Mouse (Mus musculus) forebrain, embryonic 10.5 days (tissue): Measurements from ENCODE around the gene Uqcc2. TPM values are rescaled to one million over a fixed set of nuclear protein-coding genes. Genes with fewer than 3 reads are reported as not detected.

Experiments
- DNase-seq: peaks from one replicate; pipeline ENCODE4 v3.0.0-alpha.2; 2017; ENCODE audit warnings: low spot score; ENCODE audit errors: extremely low spot score
- H3K27ac ChIP-seq: fragments of 300-500 bp; sonication (generic); 2 replicates; pipeline ENCODE4 v1.5.1; 2016; ENCODE audit warnings: mild to moderate bottlenecking
- H3K27me3 ChIP-seq: fragments of 300-500 bp; sonication (generic); 2 replicates; pipeline ENCODE4 v1.6.1; 2016; ENCODE audit warnings: mild to moderate bottlenecking; ENCODE audit not compliant: poor library complexity, severe bottlenecking
- H3K36me3 ChIP-seq: fragments of 300-500 bp; sonication (generic); replicated peaks from 2 replicates; pipeline ENCODE4 v1.6.1; 2016; ENCODE audit warnings: mild to moderate bottlenecking, moderate library complexity
- H3K4me1 ChIP-seq: fragments of 300-500 bp; sonication (generic); 2 replicates; pipeline ENCODE4 v1.6.1; 2016
- H3K4me3 ChIP-seq: fragments of 300-500 bp; sonication (generic); 2 replicates; pipeline ENCODE4 v1.5.1; 2016; ENCODE audit warnings: mild to moderate bottlenecking, moderate library complexity
- H3K9me3 ChIP-seq: fragments of 300-500 bp; sonication (generic); 2 replicates; pipeline ENCODE4 v1.6.1; 2016; ENCODE audit warnings: mild to moderate bottlenecking, moderate library complexity
- WGBS: fragments of 180-500 bp; shearing (Covaris S2); methylation state at CpG from one replicate; pipeline ENCODE4 v1.1.7; 2016; 5-methylcytosine and 5-hydroxymethylcytosine counted together
- polyA plus RNA-seq: library from polyadenylated mRNA; unstranded; fragments of >200 nt; fragmentation: Nextera tagmentation; extraction: Ambion mirVana; gene quantifications from 2 replicates; pipeline ENCODE4 v1.2.1, GENCODE M21; 2016

The Uqcc2 gene
- polyA plus RNA-seq, 1 experiment from 2014 or later = 405 TPM

GRCm38 (mm10) chr17:27169952-27170695 lies 36.4 kb upstream of the Uqcc2 start:
- DNase-seq = no peak
- peak overlapping the region; percentile 65 for H3K27ac ChIP-seq

GRCm38 (mm10) chr17:27168569-27168968 lies 34.9 kb upstream of the Uqcc2 start:
- Histone ChIP-seq H3K36me3 (no peaks in the 10 kb centered on the region), H3K27ac (no peak overlapping the region), H3K4me1 (peaks cover 21% of the 10 kb centered on the region), H3K27me3 (peaks cover 3% of the 10 kb centered on the region; the same call in 1 of the 2 replicates), H3K9me3 (no peaks in the 10 kb centered on the region), H3K4me3 (no peak overlapping the region)
- 91% methylated on average over 4 of the region's 4 CpGs for WGBS
- no peak for DNase-seq

More at GRCm38 (mm10) chr17:27169952-27170695, 36.4 kb upstream of the Uqcc2 start:
- WGBS = 76% methylated on average over 11 of the region's 11 CpGs
- Histone ChIP-seq H3K9me3 (no peaks in the 10 kb centered on the region), H3K4me1 (peaks cover 32% of the 10 kb centered on the region), H3K4me3 (no peak overlapping the region), H3K27me3 (peaks cover 3% of the 10 kb centered on the region; the same call in 1 of the 2 replicates), H3K36me3 (no peaks in the 10 kb centered on the region)

DNA sequence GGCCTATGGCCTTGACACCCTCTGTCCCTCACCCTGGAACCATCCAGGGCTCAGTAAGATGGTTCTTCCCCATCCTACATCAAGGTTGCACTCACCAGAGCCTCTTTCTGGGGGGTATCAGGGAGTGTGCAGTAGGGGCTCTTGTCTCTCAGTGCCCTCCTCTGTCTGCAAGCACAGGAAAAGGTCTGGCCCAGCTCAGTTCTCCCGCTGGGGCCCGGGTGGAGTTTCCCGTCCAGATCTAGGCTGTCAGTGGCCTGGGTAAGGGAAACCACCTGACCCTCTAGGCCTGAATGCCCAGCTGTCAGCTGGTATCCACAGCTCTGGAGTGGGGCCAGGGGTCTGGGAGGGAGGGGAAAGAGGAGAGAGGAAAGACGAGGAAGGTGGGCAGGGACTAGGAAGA lies 33.8 kb upstream of the Uqcc2 start, which contains the start of gene Ip6k3:
Ip6k3 (minus strand) TSS at position 251 of the 400 bp plus-strand sequence.
- Histone ChIP-seq H3K27me3 (peaks cover 3% of the 10 kb centered on the region; the same call in 1 of the 2 replicates), H3K4me1 (peaks cover 28% of the 10 kb centered on the region), H3K4me3 (no peak within 1 kb of the TSS), H3K9me3 (no peaks in the 10 kb centered on the region), H3K27ac (no peak within 1 kb of the TSS), H3K36me3 (no peaks in the 10 kb centered on the region)
- no peak for DNase-seq
- 79% methylated on average over 4 of the region's 4 CpGs for WGBS

- H3K27me3 ChIP-seq = peaks cover 3% of the 10 kb centered on the region; the same call in 1 of the 2 replicates
- DNase-seq = no peak
- no peak overlapping the region for H3K27ac ChIP-seq
- H3K9me3 ChIP-seq = no peaks in the 10 kb centered on the region
- H3K36me3 ChIP-seq = no peaks in the 10 kb centered on the region
- H3K4me1 ChIP-seq = peaks cover 28% of the 10 kb centered on the region
- H3K4me3 ChIP-seq = no peak overlapping the region
- WGBS = 72% methylated on average over 6 of the region's 6 CpGs
Measured at GRCm38 (mm10) chr17:27166901-27167300, 33.2 kb upstream of the Uqcc2 start.

DNA sequence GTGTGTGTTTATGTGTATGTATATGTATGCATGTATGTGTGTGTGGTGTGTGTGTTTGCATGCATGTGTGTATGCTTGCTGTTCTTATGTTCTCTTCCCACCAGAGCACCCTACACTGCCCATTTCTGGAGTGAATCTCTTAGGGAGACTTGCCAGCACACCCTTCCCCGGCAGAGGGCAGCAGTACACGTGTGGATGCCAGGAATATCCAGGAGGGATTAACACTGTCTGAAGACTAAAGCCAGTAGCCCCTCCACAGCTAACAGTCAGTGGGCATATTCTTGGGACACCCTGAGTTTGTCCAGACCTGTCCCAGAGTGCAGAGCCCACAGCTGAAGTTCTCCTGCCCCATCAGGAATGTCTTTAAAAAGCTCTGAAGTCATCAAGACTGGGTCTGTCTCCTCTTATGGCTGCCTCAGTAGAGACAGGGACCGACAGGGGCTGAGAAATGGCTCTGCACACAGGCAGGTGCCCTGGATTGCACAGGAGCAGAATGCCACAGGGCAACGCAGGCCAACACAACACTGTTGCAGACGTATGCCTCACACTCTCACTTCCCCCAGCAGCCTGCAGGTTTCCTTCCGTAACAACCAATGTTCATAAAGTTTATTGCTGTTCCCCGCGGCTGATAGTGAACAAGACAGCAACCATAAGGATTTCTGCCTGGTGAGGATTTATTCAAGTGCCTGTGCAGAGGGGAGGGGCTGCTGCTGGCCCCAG lies 31.5 kb upstream of the Uqcc2 start:
- Histone ChIP-seq H3K27me3 (peaks cover 3% of the 10 kb centered on the region; the same call in 1 of the 2 replicates), H3K9me3 (no peaks in the 10 kb centered on the region), H3K27ac (no peak overlapping the region), H3K4me3 (no peak overlapping the region), H3K4me1 (peaks cover 24% of the 10 kb centered on the region; the same call in 1 of the 2 replicates), H3K36me3 (no peaks in the 10 kb centered on the region)
- DNase-seq = no peak
- WGBS = 70% methylated on average over 8 of the region's 8 CpGs

DNA sequence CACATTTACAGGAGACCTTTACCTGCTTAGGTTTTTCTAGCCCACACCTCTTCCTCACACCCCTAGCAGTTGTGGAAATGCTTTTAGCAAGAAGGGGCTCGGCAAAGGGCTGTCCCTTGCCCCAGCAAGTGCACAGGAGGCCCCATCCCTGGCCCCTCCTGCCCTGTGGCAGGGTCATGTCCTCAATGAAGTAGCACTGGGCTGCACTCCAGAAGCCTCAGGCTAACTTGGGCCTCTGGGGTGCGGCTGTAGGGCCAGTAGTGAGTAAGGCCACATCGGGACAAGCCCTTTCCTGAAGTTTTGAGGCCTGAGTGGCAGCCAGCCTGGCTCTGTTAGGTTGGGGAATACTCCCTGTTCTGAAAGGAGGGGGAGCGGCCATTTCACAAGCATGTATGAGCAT lies 27.2 kb upstream of the Uqcc2 start:
- Histone ChIP-seq H3K36me3 (no peaks in the 10 kb centered on the region), H3K9me3 (no peaks in the 10 kb centered on the region), H3K27me3 (no peaks in the 10 kb centered on the region), H3K4me1 (peaks cover 13% of the 10 kb centered on the region), H3K27ac (peak overlapping the region; percentile 15; the same call in 1 of the 2 replicates), H3K4me3 (no peak overlapping the region)
- WGBS = 81% methylated on average over 4 of the region's 4 CpGs
- no peak for DNase-seq

- DNase-seq = no peak
- no peaks in the 10 kb centered on the region for H3K27me3 ChIP-seq
- H3K9me3 ChIP-seq = no peaks in the 10 kb centered on the region
- peaks cover 15% of the 10 kb centered on the region for H3K4me1 ChIP-seq
- H3K27ac ChIP-seq = no peak overlapping the region
- H3K36me3 ChIP-seq = no peaks in the 10 kb centered on the region
- no peak overlapping the region for H3K4me3 ChIP-seq
- 87% methylated on average over 7 of the region's 7 CpGs for WGBS
Measured at GRCm38 (mm10) chr17:27159169-27159568, 25.5 kb upstream of the Uqcc2 start.

GRCm38 (mm10) chr17:27158439-27158838 lies 24.7 kb upstream of the Uqcc2 start:
- H3K4me3 ChIP-seq = no peak overlapping the region
- whole genome bisulfite sequencing = 87% methylated on average over 6 of the region's 6 CpGs

GRCm38 (mm10) chr17:27155752-27156151 lies 22.0 kb upstream of the Uqcc2 start:
- 85% methylated on average over 8 of the region's 8 CpGs for WGBS
- H3K36me3 ChIP-seq = no peaks in the 10 kb centered on the region
- H3K27me3 ChIP-seq = no peaks in the 10 kb centered on the region
- H3K4me1 ChIP-seq = peaks cover 17% of the 10 kb centered on the region
- H3K9me3 ChIP-seq = no peaks in the 10 kb centered on the region
- DNase-seq = no peak
- 0 out of 2 replicates have a peak overlapping the region, but pooled peaks have one; percentile 27 for H3K27ac ChIP-seq
- H3K4me3 ChIP-seq = no peak overlapping the region

More at GRCm38 (mm10) chr17:27158439-27158838, 24.7 kb upstream of the Uqcc2 start:
- no peak for DNase-seq
- Histone ChIP-seq H3K4me1 (peaks cover 18% of the 10 kb centered on the region), H3K27me3 (no peaks in the 10 kb centered on the region), H3K36me3 (no peaks in the 10 kb centered on the region), H3K27ac (no peak overlapping the region), H3K9me3 (no peaks in the 10 kb centered on the region)

DNA sequence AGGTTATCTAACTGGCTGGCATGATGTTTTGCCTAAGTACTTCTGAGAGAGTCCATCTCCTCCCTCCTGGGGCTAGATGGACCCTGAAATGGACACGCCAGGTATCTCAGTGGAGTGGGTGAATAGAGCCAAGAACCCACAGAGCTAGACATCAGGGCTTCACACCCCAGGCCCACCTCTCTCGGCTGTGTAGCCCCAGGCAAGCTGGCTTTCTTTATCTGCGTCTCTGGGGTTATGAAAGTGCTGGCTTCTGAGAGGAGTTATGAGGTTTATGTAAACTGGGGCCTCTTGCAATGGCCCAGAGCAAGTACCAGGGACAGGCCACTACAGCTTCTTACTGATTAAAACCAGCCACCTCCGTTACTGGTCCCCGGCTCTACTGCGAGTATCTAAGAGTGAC lies 21.2 kb upstream of the Uqcc2 start:
- DNase-seq = no peak
- H3K27ac ChIP-seq = no peak overlapping the region
- no peak overlapping the region for H3K4me3 ChIP-seq
- H3K9me3 ChIP-seq = no peaks in the 10 kb centered on the region
- H3K27me3 ChIP-seq = no peaks in the 10 kb centered on the region
- H3K4me1 ChIP-seq = peaks cover 20% of the 10 kb centered on the region
- WGBS = 82% methylated on average over 6 of the region's 6 CpGs
- H3K36me3 ChIP-seq = no peaks in the 10 kb centered on the region

GRCm38 (mm10) chr17:27154256-27154655 lies 20.5 kb upstream of the Uqcc2 start:
- H3K27me3 ChIP-seq = no peaks in the 10 kb centered on the region
- no peak for DNase-seq
- no peak overlapping the region for H3K27ac ChIP-seq
- no peak overlapping the region for H3K4me3 ChIP-seq
- no peaks in the 10 kb centered on the region for H3K9me3 ChIP-seq
- no peaks in the 10 kb centered on the region for H3K36me3 ChIP-seq
- 88% methylated on average over 14 of the region's 14 CpGs for WGBS
- H3K4me1 ChIP-seq = peaks cover 21% of the 10 kb centered on the region

GRCm38 (mm10) chr17:27153773-27154193 lies 20.1 kb upstream of the Uqcc2 start:
- 84% methylated on average over 9 of the region's 9 CpGs for WGBS
- no peaks in the 10 kb centered on the region for H3K36me3 ChIP-seq
- 0 out of 2 replicates have a peak overlapping the region, but pooled peaks have one; percentile 40 for H3K27ac ChIP-seq
- H3K4me3 ChIP-seq = no peak overlapping the region
- peaks cover 25% of the 10 kb centered on the region for H3K4me1 ChIP-seq
- H3K9me3 ChIP-seq = no peaks in the 10 kb centered on the region
- no peak for DNase-seq
- no peaks in the 10 kb centered on the region for H3K27me3 ChIP-seq
